Mouse (Mus musculus): ENCODE data around the gene Armc8.

The Armc8 gene

DNA sequence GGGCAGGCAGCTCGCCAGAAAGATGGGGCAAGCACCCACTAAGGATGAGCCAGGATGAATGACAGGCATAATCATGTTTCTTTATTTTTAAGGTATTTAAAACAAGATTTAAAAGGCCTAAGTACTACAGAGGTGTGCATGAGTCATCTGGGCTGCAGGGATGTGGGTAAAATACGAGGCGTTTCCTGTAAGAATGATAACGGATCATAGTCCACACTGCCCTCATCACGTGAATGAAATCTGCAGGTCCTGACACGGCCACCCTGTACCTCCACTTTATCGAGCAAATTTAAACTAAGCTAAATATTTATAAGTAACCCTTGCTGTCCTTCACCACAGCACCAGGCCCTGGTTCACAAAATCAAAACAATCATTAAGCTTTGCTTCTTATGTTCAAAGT, 62.8 kb downstream of the Armc8 start:
- in situ Hi-C loops (cut with MseI, MboI): no loop called here

DNA sequence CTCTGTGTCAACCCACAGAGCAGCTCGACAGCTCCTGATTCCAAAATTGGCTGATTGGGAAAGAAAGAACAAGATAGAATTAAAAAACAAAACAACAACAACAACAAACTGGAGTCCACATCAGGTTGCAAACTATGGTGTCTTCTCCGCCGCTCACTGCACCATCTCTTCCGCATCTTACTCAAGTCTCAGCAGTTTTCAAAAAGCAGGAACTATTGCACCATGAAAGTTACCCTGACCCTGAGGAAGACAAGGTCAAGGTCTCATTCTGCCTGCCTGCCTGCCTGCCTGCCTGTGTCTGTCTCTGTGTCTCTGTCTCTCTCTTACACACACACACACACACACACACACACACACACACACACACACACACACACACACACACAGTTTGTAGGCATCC, 69.4 kb downstream of the Armc8 start:
- in situ Hi-C loops (cut with MseI, MboI): no loop called here

GRCm38 (mm10) chr9:99492634-99493200, 76.0 kb downstream of the Armc8 start:
- in situ Hi-C loops (cut with MseI, MboI): no loop called here

DNA sequence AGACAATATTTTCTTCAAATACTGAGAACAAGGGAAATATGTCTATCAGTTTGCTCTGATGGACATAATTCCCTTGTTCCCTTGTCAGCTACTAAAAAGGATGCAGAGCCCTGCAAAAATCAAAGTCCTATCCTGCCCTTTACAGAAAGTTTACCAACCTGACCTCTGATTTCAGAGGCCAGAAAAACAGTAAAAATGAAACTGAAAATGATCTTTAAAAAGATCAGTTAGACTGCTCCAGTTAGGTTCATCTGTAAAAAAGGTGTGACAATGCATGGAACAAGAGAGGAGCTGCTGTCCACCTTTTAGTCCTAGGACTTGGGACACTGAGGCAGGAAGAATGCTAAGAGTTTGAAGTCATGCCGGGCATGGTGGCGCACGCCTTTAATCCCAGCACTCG, 77.6 kb downstream of the Armc8 start:
- in situ Hi-C loops (cut with MseI, MboI): no loop called here

DNA sequence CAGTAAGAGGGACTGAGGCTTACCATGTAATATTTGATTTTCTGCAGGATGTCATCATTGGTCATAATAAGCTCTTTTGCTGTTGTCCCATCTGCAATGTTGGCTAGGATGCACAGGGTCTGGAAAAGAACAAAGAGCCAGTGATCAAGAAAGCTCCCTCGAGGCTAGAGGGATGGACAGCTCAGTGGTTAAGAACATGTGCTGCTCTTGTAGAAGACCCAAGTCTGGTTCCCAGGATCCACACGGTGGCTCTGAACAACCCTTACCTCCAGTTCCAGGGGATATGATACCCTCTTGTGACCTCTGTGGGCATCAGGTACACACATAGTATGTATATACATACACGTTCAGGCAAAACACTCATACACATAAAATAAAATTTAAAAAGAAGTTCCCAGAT, 80.9 kb downstream of the Armc8 start:
- in situ Hi-C loops (cut with MseI, MboI): no loop called here

- in situ Hi-C loops (cut with MseI, MboI): no loop called here
Measured at GRCm38 (mm10) chr9:99487126-99487695, 81.5 kb downstream of the Armc8 start.

DNA sequence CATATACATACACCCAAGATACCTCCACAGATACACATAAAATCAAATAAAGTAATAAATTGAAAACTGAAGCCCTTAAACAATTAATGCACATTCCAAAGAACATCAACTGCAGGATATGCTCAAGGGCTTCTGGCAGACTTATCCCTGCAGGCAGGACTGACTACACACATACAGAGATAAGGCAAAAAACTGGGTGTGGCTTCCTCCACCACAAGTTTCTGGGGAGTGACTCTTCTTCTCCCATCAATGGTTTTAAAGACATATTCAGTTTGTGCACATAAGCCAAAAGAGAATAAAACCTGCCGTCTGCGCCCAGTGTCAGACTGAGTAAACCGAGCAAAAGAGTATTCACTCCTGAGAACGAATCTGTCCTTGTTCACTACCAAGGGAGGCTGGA, 83.6 kb downstream of the Armc8 start:
- in situ Hi-C loops (cut with MseI, MboI): no loop called here

- in situ Hi-C loops (cut with MseI, MboI): no loop called here
Measured at GRCm38 (mm10) chr9:99484632-99485031, 84.1 kb downstream of the Armc8 start.

DNA sequence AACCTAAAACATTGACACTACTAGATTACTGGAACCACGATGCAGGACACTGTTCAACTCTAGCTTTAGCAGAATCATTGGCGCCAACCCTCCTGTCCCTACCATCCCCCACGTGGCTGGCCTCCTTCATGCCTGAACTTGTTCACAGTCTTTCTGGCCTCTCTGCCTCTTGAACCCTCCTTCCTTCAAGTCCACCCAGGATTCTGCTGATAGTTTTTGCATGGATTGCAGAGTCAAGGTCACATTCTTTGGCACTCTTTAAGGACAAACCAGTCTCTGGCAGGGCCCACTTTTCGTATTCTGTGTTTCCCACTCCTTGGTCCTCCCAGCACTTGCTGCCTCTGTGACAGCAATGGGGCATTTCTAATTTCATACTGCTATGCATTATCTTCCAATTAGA, 85.5 kb downstream of the Armc8 start:
- in situ Hi-C loops (cut with MseI, MboI): no loop called here

- in situ Hi-C loops (cut with MseI, MboI): no loop called here
Measured at GRCm38 (mm10) chr9:99480764-99481163, 87.9 kb downstream of the Armc8 start.

DNA sequence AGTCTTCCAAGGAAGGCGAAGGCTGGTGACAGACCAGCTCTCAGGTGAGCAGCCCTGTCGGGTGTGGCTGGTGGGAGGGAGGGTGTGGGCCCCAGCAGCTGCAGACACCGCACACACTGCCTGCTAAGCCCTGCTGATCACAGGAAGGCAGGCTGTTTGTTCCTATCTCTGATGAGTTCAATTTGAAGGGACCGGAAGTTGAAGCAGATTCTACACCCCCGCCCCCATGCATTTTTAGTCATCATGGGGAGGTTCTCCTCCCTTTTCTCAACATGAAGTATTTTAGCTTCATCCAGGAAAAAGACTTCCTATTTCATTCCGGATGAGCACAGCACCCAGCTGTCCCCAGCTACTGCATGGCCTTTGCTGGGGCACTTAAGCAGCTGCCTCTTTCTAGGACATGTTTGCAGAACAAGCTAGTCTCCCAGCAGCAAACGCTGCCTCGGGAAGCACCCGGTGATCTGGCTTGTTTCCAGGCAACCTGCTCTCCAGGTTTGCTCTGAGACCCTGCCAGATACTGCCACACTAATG, 89.5 kb downstream of the Armc8 start:
- in situ Hi-C loops (cut with MseI, MboI): no loop called here

DNA sequence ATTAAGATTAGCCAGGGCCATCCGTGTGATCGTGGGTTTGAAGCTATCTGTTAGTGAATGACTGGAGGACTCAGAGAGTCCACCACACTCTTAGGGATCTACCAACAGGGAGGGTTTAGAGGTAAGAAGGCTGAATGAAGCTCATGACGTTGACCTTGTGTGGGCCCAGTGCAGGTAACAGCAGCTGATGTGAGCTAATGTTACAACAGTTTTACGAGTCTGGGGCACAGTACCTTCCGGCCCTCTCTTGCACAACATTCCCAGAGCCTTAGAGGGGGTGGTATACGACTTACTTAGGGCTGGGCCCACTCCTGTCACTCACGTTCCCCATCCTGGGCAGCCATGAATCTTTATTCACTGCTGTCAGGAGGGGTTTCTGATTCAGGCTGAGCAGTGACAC, 97.4 kb downstream of the Armc8 start:
- in situ Hi-C loops (cut with MseI, MboI): no loop called here

DNA sequence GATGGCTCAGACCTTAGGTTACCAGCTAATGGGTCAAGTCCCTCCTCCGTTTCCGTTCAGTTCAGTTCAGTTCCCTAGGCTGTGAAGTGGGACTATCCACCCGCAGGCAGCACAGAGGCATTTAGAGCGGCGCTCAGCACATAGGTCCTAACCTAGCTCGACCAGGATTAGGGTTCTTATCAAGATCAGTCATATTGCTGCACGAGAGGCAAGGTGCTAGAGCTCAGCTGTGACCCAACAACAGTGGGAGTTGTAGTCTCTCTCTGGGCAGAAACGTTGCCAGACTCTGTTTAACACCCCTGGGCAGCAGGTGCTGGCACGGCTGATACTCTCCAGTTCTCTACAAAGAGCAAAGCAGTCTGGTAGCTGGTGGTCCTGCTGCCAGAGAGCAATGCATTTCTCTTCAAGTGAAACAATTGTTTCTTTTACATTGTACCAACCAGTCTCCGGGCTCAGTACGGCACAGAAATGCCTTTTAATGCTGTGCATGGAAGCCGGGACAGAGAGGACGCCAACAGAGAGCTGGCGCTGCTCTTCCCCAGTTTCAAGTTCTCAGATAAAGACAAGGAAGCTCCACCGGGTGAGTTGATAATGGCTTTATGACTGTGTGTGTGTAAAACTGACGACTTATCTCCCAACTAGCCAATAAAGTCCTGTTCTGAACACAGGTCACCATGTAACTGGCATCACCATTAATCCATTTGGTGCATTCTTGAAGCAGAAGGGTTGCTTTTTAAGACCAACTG, 98.2 kb downstream of the Armc8 start:
- in situ Hi-C loops (cut with MseI, MboI): no loop called here

DNA sequence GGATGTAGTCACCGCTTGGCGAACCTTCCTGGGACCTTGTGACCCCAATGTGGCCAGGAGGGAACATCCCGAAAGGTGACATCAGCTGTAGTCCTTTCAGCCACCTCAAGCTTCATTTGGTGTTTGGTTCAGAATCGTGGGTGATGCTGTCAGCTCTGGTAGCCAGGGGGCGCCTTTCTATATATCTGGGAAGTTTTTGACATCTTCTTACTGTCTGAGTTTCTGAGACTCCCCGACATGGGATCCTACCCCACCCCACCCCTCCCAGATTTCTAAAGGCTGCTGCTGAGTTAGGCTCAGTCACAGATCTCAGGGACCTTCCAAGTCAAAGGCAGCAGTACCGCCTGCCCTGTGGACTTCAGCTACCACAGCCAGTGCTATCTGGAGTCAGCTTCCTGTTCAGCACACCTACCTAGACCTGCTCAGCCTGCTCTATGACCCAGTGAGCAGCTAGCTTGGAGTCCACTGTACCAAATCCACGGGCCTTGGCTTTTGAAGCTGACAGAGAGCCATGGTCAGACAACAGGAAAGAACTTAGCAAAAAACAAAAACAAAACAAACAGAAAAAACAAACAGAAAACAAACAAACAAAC, 98.9 kb downstream of the Armc8 start:
- in situ Hi-C loops (cut with MseI, MboI): no loop called here

GRCm38 (mm10) chr9:99468572-99468971, 100.1 kb downstream of the Armc8 start:
- in situ Hi-C loops (cut with MseI, MboI): no loop called here

- in situ Hi-C loops (cut with MseI, MboI): no loop called here
Measured at GRCm38 (mm10) chr9:99464876-99465275, 103.8 kb downstream of the Armc8 start.

DNA sequence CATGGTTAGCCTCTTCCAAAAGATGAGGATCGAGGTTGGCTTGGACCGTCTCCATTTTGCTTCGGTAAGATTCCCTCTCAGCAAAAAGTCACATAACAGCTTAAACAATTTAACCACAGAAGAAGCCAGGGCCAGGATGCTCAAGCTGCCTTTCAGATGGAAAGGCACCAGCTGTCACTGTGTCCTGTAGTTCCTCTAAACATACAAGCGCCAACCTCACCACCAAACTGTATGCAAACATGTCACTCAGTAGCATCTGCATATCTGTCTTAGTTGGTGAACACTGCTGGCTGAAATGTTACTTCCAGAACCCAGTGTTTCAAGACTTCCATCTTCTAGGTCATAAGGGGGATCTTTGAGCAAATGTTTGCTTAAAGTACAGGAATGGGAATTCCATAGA, 109.0 kb downstream of the Armc8 start:
- in situ Hi-C loops (cut with MseI, MboI): no loop called here

GRCm38 (mm10) chr9:99458529-99459208, 110.0 kb downstream of the Armc8 start:
- in situ Hi-C loops (cut with MseI, MboI): no loop called here

DNA sequence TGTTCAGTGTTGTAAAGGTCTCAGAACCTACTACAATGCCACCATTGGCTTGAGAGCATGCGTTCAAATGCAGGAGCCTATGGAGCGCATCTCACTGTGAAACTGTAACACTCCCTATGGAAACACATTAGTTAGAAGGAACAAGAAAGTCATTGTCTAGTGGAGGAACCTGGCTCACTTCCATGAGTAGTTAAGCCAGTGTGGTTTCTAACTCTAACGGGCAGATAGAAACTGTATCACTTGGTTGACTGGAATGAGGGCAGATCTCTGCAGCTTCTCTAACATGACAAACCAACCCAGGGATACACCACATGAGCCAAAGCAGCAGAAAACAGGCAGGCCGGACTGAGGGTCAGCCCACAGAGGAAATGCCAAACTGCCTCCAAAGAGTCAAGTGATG, 114.5 kb downstream of the Armc8 start:
- in situ Hi-C loops (cut with MseI, MboI): no loop called here

DNA sequence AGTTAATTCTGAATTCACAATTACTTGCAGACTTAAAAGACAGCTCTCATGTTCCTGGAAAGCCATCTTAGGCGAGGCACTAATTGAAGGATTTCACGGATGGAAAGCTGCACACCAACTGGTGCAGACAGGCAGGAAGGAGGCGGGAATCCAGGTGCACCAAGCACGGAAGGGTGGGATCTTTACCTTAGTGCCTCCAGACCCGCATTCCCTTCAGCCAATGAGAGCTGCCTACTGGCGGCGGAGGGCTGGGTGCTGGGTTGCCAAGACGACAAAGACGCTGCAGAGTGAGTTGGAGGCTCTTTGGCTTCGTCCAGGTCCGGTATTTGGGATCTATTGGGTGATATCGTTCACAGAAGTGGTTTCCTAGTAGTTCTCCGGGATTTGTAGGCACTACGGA, 117.5 kb downstream of the Armc8 start, which contains the start of gene Nme9:
Gene Nme9 (plus strand): TSS at position 315 of the 400 bp plus-strand sequence.
- in situ Hi-C loops (cut with MseI, MboI): no loop called here

GRCm38 (mm10) chr9:99449886-99450647, 118.6 kb downstream of the Armc8 start:
- in situ Hi-C loops (cut with MseI, MboI): no loop called here
